Mouse (Mus musculus) heart, postnatal 0 days (tissue): Measurements from ENCODE around the gene Ppm1f.

Source experiments
- CTCF ChIP-seq: IDR thresholded peaks from 2 replicates; pipeline ENCODE4 v1.5.1; 2016; ENCODE audit warnings: antibody characterized with exemption, control low read depth, low read depth
- EP300 ChIP-seq: IDR thresholded peaks from 2 replicates; pipeline ENCODE4 v1.6.1; 2016; ENCODE audit warnings: antibody characterized with exemption, low read depth

- TF ChIP-seq CTCF (no peak), EP300 (no peak)
Observed at GRCm38 (mm10) chr16:16852411-16852810, 43.9 kb upstream of the Ppm1f start.
